Mouse (Mus musculus) heart, postnatal 0 days (tissue): ENCODE results near the gene Retreg3. TPM values are rescaled to one million over a fixed set of nuclear protein-coding genes. Genes with fewer than 3 reads are reported as not detected.
A peak's percentile ranks its signal among the peaks of the same experiment; 100 is the strongest.

Experiments
- ATAC-seq: fragments of 200-750 bp; cut with Nextera tagmentation; 2 replicates; pipeline ENCODE4 v1.8.0; 2017; ENCODE audit warnings: low read depth, moderate number of reproducible peaks, moderate library complexity; ENCODE audit not compliant: insufficient read depth
- DNase-seq: peaks from one replicate; pipeline ENCODE4 v3.0.0-alpha.2; 2016; ENCODE audit warnings: low spot score
- H3K27ac ChIP-seq: fragments of 300-500 bp; sonication (generic); 2 replicates; pipeline ENCODE4 v1.5.1; 2014; ENCODE audit warnings: low read depth, mild to moderate bottlenecking
- H3K27me3 ChIP-seq: fragments of 300-500 bp; sonication (generic); 2 replicates; pipeline ENCODE4 v1.6.1; 2014; ENCODE audit warnings: low read length, mixed read lengths; ENCODE audit not compliant: control insufficient read depth, insufficient read depth
- H3K36me3 ChIP-seq: fragments of 300-500 bp; sonication (generic); replicated peaks from 2 replicates; pipeline ENCODE4 v1.6.1; 2014; ENCODE audit warnings: low read length, mixed read lengths; ENCODE audit not compliant: control insufficient read depth, insufficient read depth
- H3K4me1 ChIP-seq: fragments of 300-500 bp; sonication (generic); 2 replicates; pipeline ENCODE4 v1.6.1; 2014; ENCODE audit warnings: antibody characterized with exemption; ENCODE audit not compliant: control insufficient read depth, insufficient read depth
- H3K4me2 ChIP-seq: fragments of 300-500 bp; sonication (generic); 2 replicates; pipeline ENCODE4 v1.6.1; 2014; ENCODE audit warnings: low read depth, mild to moderate bottlenecking, low read length, moderate library complexity
- H3K4me3 ChIP-seq: fragments of 300-500 bp; sonication (generic); 2 replicates; pipeline ENCODE4 v1.5.1; 2014; ENCODE audit warnings: low read depth, low read length
- H3K9ac ChIP-seq: fragments of 300-500 bp; sonication (generic); replicated peaks from 2 replicates; pipeline ENCODE4 v1.6.1; 2014; ENCODE audit warnings: low read depth, low read length, mixed read lengths
- H3K9me3 ChIP-seq: fragments of 300-500 bp; sonication (generic); replicated peaks from 2 replicates; pipeline ENCODE4 v1.6.1; 2016; ENCODE audit warnings: low read length; ENCODE audit not compliant: control insufficient read depth
- CTCF ChIP-seq: IDR thresholded peaks from 2 replicates; pipeline ENCODE4 v1.5.1; 2016; ENCODE audit warnings: antibody characterized with exemption, control low read depth, low read depth
- EP300 ChIP-seq: IDR thresholded peaks from 2 replicates; pipeline ENCODE4 v1.6.1; 2016; ENCODE audit warnings: antibody characterized with exemption, low read depth
- WGBS: fragments of 180-500 bp; shearing (Covaris S2); extraction: QIAGEN DNeasy Blood & Tissue Kit; methylation state at CpG from one replicate; pipeline ENCODE4 v1.1.7; 2014; 5-methylcytosine and 5-hydroxymethylcytosine counted together
- polyA plus RNA-seq: library from polyadenylated mRNA; unstranded; fragments of >200 nt; fragmentation: Nextera tagmentation; extraction: Ambion mirVana; gene quantifications from 2 replicates; pipeline ENCODE4 v1.2.1, GENCODE M21; 2015
- total RNA-seq: library from RNA; depleted of rRNA; stranded (reverse); fragments of >200 nt; gene quantifications from 2 replicates; pipeline ENCODE4 v1.2.3, GENCODE M21; 2014; ENCODE audit warnings: low replicate concordance

The Retreg3 gene
- total and polyA plus RNA-seq, 2 experiments from 2014 or later: 11.3 to 47.6 TPM

DNA sequence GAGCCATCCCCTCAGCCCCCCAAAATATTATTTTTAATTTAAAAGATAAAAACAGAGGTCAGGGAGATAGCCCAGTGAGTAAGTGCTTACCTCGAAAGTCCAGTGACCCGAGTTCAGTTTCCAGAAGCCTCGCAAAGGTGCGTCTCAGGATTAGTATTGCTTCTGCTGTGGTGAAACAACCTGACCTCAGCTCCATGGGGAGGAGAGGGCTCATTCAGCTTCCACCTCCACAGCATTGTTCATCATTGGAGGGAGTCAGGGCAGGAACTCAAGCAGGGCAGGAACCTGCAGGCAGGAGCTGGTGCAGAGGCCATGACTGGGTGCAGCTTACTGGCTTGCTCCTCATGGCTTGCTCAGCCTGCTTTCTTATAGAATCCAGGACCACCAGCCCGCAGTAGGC, 58.6 kb downstream of the Retreg3 start:
- Histone ChIP-seq H3K4me3 (no peak overlapping the region), H3K27me3 (no peaks in the 10 kb centered on the region), H3K36me3 (peaks cover 6% of the 10 kb centered on the region; the same call in 1 of the 2 replicates), H3K4me2 (no peak overlapping the region), H3K27ac (peak overlapping the region; percentile 93), H3K4me1 (peaks cover 79% of the 10 kb centered on the region), H3K9me3 (no peaks in the 10 kb centered on the region), H3K9ac (no peak overlapping the region; the same call in 1 of the 2 replicates)
- DNase-seq: no peak
- 79% methylated on average over 5 of the region's 5 CpGs for WGBS
- no peak for ATAC-seq
- no peak for TF ChIP-seq EP300
- TF ChIP-seq CTCF: no peak

DNA sequence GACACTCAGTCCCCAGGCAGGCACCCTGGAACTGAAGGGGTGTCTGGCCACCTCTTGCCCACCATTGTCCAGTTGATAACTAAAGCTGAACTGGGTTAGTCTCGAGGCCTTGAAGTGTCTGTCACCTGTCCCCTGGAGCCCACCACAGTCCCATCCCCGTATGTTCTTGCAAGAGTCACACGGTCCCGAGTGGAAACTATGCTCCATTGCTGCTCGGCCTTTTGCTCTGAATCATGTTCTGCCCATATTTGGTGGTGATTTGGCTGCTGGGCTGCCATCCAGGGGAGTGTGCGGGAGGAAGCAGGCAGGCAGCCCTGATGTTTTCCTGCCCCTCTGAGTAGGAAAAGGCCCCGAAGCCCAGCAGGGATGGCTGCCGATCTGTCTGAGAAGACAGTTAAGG, 59.6 kb downstream of the Retreg3 start:
- H3K27ac ChIP-seq: peak overlapping the region; percentile 93
- no peak overlapping the region for H3K4me2 ChIP-seq
- peak; percentile 21 for ATAC-seq
- no peaks in the 10 kb centered on the region for H3K9me3 ChIP-seq
- TF ChIP-seq EP300 (0 out of 2 replicates have a peak, but pooled peaks have one; percentile 63), CTCF (0 out of 2 replicates have a peak, but pooled peaks have one; percentile 3)
- peak; percentile 87 for DNase-seq
- H3K4me1 ChIP-seq: peaks cover 79% of the 10 kb centered on the region
- peaks cover 14% of the 10 kb centered on the region; the same call in 1 of the 2 replicates for H3K36me3 ChIP-seq
- no peak overlapping the region for H3K4me3 ChIP-seq
- no peaks in the 10 kb centered on the region for H3K27me3 ChIP-seq
- H3K9ac ChIP-seq: peak overlapping the region; percentile 24; the same call in 1 of the 2 replicates
- WGBS: 4% methylated on average over 8 of the region's 8 CpGs

DNA sequence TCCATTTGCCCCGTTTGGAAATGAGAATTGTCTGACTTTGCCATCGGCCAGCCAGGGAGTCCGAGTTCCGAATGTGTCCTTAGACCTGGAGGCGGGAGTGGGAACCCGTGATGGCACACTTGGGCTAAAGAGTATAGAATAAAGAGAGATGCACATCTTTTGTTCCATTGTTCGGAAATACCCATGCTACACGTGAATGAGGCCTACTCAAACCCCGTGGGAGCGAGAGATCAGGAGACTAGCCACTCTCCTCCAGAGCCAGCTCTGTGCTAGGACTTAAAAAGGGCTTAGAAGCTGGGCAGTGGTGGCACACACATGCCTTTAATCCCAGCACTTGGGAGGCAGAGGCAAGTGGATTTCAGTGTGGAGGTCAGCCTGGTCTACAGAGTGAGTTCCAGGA, 60.2 kb downstream of the Retreg3 start:
- TF ChIP-seq CTCF (no peak), EP300 (no peak)
- Histone ChIP-seq H3K9ac (no peak overlapping the region), H3K36me3 (peaks cover 19% of the 10 kb centered on the region; the same call in 1 of the 2 replicates), H3K27me3 (no peaks in the 10 kb centered on the region), H3K4me3 (no peak overlapping the region), H3K4me2 (no peak overlapping the region), H3K27ac (peak overlapping the region; percentile 93), H3K4me1 (peaks cover 72% of the 10 kb centered on the region), H3K9me3 (no peaks in the 10 kb centered on the region)
- 73% methylated on average over 10 of the region's 10 CpGs for WGBS
- DNase-seq (no peak), ATAC-seq (no peak)

DNA sequence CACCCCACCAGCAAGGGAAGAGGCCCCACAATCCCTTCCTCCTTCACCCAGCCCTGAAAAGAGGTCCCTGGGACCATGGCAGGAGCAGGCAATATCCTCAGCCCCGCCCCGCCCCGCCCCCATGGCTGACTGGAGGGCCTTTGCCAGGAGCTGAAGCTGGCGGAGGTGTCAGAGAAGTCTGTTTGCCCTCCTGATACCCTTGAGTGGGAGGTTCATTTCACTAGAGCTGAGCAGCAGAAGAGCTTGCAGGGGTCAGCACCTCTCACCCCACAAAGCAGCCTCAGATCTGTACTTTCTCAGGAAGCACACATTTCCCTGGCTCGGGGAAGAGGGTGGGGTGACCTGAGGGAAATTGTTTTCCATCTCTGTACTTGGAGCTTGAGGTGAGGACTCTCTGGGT, 61.0 kb downstream of the Retreg3 start:
- ATAC-seq: peak; percentile 29
- WGBS: 25% methylated on average over 3 of the region's 5 CpGs
- no peak overlapping the region for H3K9ac ChIP-seq

DNA sequence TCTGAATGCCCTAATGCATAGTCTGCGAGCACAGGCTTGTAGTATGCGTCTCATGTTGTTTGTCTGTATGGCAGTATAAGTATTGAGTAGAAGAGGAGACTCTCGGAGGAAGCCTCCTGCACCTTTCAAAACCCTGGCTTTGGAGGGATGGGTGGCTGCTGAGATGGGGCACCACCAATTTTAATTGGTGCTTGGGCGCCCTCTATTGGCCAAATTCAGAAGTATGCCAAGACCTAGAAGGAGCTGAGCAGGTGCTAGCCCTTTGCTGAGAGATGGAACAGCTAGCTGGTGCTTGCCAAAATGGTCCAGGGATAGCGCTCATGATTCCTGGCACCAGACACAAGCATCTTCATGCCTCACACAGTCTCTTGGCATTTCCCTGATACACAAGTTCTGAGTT, 61.8 kb downstream of the Retreg3 start:
- H3K9me3 ChIP-seq: no peaks in the 10 kb centered on the region
- WGBS: 23% methylated on average over 5 of the region's 5 CpGs
- no peak overlapping the region for H3K4me2 ChIP-seq
- peak overlapping the region; percentile 93 for H3K27ac ChIP-seq
- 0 out of 2 replicates have a peak, but pooled peaks have one; percentile 12 for ATAC-seq
- no peaks in the 10 kb centered on the region for H3K27me3 ChIP-seq
- H3K36me3 ChIP-seq: peaks cover 25% of the 10 kb centered on the region; the same call in 1 of the 2 replicates
- H3K4me3 ChIP-seq: no peak overlapping the region
- peaks cover 62% of the 10 kb centered on the region for H3K4me1 ChIP-seq
- H3K9ac ChIP-seq: no peak overlapping the region
- DNase-seq: peak; percentile 76
- TF ChIP-seq EP300 (no peak), CTCF (peak; percentile 78)

More for the DNA sequence above, 61.0 kb downstream of the Retreg3 start:
- TF ChIP-seq EP300 (peak; percentile 80), CTCF (no peak)
- H3K4me2 ChIP-seq: no peak overlapping the region
- no peaks in the 10 kb centered on the region for H3K27me3 ChIP-seq
- peak overlapping the region; percentile 93 for H3K27ac ChIP-seq
- peaks cover 24% of the 10 kb centered on the region; the same call in 1 of the 2 replicates for H3K36me3 ChIP-seq
- peak; percentile 81 for DNase-seq
- H3K4me1 ChIP-seq: peaks cover 70% of the 10 kb centered on the region
- no peaks in the 10 kb centered on the region for H3K9me3 ChIP-seq
- no peak overlapping the region for H3K4me3 ChIP-seq

DNA sequence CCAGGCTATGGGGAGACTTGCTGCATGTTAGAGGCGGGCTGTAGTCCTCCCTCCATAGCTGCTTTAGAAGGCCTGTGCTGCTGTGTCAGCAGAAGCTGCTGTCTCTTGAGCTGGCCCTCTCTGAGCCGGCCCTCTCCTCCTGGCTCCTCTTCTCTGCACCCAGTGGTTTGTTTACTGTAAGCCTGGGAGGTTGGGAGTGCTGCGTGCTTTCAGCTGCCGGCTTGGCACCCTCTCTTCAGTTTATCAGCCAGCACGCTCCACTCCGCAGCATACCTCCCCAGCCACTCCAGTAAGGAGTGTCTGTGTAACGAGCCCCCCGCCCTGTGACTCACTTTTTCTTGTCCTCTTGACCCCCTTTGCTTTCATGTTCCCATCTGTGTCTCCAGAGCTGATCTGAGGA, 62.8 kb downstream of the Retreg3 start:
- no peaks in the 10 kb centered on the region for H3K27me3 ChIP-seq
- no peaks in the 10 kb centered on the region for H3K9me3 ChIP-seq
- H3K9ac ChIP-seq: no peak overlapping the region
- no peak for TF ChIP-seq EP300
- TF ChIP-seq CTCF: no peak
- H3K27ac ChIP-seq: peak overlapping the region; percentile 83
- H3K4me1 ChIP-seq: peaks cover 52% of the 10 kb centered on the region
- WGBS: 19% methylated on average over 8 of the region's 8 CpGs
- ATAC-seq (peak; percentile 56), DNase-seq (peak; percentile 88)
- peaks cover 25% of the 10 kb centered on the region; the same call in 1 of the 2 replicates for H3K36me3 ChIP-seq
- no peak overlapping the region for H3K4me2 ChIP-seq
- H3K4me3 ChIP-seq: no peak overlapping the region
